Mouse (Mus musculus) cerebellum, adult 2 months (tissue): ENCODE measurements around the gene Hspa5.
"Not testable (repeated sequence)": the region's sequence is repeated elsewhere in the genome, so short reads cannot be mapped to it uniquely, and the experiment has no call there.

ENCODE experiments used
- CTCF ChIP-seq: fragments of 200-500 bp; IDR thresholded peaks from 2 replicates; pipeline ENCODE4 v1.5.1; 2011; ENCODE audit warnings: low read depth, mild to moderate bottlenecking, control low read depth, low read length, moderate library complexity, borderline replicate concordance; ENCODE audit not compliant: insufficient read depth
- POLR2A ChIP-seq: fragments of 200-500 bp; IDR thresholded peaks from 2 replicates; pipeline ENCODE4 v1.6.1; 2011; ENCODE audit warnings: low read length, control low read depth, borderline replicate concordance; ENCODE audit not compliant: insufficient read depth

- not testable (repeated sequence) for TF ChIP-seq POLR2A, CTCF
These were observed 30.9 kb downstream of the Hspa5 start for GRCm38 (mm10) chr2:34802565-34803245.
